Mouse (Mus musculus): ENCODE results near the gene Uqcrq.

Uqcrq gene

DNA sequence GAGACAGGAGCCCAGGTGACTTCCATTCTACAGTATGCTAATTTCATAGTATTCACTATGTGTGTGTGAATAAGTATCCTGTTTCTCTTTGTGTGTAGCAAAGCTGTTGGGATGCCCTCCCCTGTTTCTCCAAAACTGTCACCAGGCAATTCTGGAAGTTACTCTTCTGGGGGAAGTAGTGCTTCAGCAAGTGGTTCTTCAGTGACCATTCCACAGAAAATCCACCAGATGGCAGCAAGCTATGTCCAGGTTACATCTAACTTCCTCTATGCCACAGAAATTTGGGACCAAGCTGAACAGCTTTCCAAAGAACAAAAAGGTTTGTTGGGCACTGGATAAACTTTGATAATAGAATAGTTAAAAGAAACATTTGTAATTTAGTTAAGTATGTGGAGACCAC is 18.9 kb downstream of the Uqcrq start:
- in situ Hi-C loops (cut with MboI, MseI): loop anchor here (5.0 kb wide), 1 partner anchor 39 kb away; no protein-coding TSS in a partner anchor

DNA sequence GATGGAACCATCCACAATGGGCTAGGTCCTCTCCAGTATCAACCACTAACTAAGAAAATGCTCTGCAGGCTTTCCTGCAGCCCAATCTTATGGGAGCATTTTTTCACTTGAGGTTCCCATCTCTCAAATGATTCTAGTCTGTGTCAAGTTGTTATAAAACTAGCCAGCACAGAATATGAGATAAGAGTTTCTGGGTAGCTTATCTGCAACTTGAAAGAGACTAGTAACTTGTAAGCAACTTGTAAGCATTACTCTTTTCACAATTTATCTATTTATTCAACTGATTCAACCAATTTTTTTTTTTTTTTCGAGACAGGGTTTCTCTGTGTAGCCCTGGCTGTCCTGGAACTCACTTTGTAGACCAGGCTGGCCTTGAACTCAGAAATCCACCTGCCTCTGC is 27.0 kb downstream of the Uqcrq start:
- in situ Hi-C loops (cut with MboI, MseI): no loop called here

DNA sequence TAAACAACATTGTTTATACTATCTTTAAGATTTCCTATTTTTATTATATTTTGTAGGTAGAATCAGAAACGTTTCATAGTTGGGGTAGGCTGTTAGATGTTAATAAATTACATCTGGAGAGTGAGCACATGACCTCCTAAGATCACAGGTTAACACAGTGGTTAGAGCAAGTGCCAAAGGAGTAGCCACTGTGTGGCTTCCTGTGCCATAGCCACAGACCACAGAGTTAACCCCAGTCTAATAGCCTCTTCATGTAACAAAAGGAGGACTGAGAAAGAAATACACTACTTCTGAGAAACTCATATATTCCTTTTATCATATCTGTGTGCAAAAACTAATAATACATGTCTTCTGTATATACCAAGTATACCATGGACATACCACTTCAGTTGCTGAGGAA is 36.8 kb downstream of the Uqcrq start:
- in situ Hi-C loops (cut with MboI, MseI): loop anchor here (10.0 kb wide), 1 partner anchor 529 kb away; no protein-coding TSS in a partner anchor

DNA sequence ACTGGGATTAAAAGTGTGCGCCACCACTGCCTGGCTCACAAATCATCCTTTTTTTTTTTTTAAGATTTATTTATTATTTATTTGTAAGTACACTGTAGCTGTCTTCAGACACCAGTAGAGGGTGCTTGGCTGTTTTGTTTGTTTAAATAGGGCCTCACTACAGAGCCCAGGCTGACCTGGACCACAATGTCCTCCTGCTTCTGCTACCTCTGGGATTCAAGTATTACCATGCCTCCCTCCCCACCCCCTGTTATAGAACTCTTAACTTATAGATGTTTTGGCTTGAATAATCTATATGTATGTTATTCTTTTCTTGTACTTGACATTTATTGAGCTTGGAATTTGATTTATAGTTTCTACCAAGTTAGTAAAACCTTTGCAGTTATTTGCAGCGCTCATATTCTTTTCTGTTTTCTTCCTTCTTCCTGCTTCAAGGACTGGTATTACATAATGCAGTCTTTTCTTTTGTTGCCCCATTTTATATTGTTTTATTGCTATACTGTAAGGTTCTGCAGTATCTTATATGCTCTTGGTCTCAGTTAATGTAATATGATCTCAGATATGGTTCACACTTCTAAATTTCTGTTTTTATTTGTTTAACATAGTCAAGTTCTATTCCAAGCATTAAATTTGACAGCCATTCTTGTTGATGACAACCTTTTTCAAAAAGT is 46.7 kb downstream of the Uqcrq start:
- in situ Hi-C loops (cut with MboI, MseI): no loop called here

DNA sequence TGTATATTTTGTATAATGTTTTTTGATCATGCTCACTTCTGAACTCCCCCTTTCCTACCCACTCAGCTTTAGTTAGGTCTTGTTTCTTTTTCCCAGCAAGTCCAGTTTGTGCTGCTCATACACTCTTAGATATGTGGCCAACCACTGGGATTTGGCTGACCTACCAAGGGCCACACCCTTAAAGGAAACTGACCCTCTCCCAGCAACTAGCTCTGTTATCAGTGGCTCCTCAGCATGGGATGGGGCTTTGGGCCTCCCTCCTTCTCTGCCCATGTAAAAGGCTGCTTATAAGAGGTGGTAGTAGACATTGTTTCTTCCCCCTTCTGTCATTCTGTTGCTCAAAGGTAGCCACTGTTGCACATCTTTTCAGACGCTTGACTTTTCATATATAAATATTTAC is 51.7 kb downstream of the Uqcrq start:
- in situ Hi-C loops (cut with MboI, MseI): no loop called here

All from regulatory T cell (primary cell).